Mouse (Mus musculus): ENCODE results near the gene Chpt1. TPM values are rescaled to one million over a fixed set of nuclear protein-coding genes. Genes with fewer than 3 reads are reported as not detected.

Chpt1 gene
- total RNA-seq (2023) = 10 to 100 TPM; 11.1 to 15.6 TPM

DNA sequence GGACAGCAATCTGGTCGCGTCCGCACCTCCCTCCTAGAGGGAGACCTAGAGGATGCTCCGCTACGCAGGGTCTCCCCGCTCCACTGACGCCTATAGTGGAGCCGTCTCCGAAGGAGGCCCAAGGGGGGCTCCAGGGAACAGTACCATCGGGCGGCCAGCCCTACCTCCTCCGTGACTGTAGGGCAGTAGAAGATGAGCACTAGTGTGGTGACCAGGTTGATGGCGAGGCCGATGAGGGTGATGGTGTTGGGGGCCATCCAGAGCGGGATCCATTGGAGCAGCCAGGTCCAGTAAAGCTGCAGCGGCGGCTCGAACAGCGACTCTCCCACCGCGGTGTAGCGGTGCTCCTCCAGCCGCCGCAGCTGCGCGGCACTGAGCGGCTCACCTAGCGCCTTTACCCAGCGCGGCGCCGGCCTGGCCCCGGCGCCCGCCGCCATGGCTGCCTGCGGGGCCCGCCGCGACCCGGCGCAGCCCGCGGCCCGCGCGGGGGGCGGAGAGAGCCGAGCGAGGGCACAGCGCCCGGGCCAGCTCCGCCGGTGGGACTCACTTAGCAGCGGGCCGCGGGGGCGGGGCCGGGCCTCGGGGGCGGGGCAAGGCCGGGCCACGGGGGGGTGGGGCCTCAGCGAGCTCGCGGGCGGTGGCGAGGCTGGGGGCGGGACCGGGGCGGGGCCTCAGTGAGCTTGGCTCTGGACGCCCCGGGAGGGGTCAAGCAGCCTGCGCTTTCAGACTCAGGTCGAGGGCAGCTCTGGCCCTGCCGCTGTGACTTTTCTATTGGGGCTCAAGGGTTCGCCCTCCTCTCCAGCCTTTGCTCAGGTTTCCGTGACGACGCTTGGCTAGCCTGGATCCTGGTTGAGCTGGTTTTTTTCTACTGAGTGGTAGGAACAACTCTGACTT is at the start of gene Chpt1:
Gene Chpt1 (minus strand): TSS at position 653 of the 894 bp plus-strand sequence.

DNA sequence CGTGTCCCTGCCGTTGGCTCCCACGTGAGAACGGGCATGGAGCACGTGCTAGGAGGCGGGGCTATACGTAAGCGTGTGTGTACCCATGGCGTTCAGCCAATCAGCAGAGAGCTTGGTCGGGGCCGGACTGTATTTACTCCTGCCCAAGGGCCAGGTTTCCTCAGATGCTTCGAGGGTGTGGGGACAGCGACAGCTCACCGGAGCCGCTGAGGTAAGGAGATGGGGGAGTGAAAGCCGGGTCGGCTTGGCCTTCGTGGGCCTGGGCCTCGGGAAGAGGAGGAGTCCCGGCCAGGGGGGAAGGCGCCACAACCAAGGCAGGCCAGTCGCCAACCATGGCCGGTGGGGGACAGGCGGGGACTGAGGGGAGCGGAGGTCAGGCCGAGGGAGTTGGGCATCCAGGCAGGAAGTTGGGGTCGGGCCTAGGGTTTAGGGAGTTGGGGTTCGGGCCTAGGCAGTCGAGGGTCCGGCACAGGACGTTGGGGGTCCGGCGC is 44.3 kb downstream of the Chpt1 start, which contains the start of gene Sycp3:
Gene Sycp3 (plus strand): TSS at position 68 of the 491 bp plus-strand sequence.

Other genes with a start within 250 kb of the Chpt1 start
- gene Dram1, start 125.0 kb downstream of the Chpt1 start, total RNA-seq (2023) = 10 to 100 TPM; 27.8 to 31.9 TPM
- gene Gnptab, start 124.9 kb downstream of the Chpt1 start, total RNA-seq (2023) = 10 to 100 TPM; 50.3 to 57.6 TPM
- gene Sycp3, start 44.5 kb downstream of the Chpt1 start, total RNA-seq (2023) = not detected
- 1 to 10 TPM; 1.6 to 3.6 TPM for gene Mybpc1, start 101.1 kb upstream of the Chpt1 start, total RNA-seq (2023)
- gene Spic, start 180.9 kb upstream of the Chpt1 start, total RNA-seq (2023) = 100 to 1,000 TPM; 204 to 210 TPM
- 10 to 100 TPM; 64.6 to 65.0 TPM for gene Arl1, start 226.8 kb upstream of the Chpt1 start, total RNA-seq (2023)

Data from monocyte, adult 59 days (primary cell).